Mouse (Mus musculus): ENCODE results near the gene Cerk.
A peak's percentile ranks its signal among the peaks of the same experiment; 100 is the strongest.
"Not testable (repeated sequence)": the region's sequence is repeated elsewhere in the genome, so short reads cannot be mapped to it uniquely, and the experiment has no call there.

Gene Cerk

DNA sequence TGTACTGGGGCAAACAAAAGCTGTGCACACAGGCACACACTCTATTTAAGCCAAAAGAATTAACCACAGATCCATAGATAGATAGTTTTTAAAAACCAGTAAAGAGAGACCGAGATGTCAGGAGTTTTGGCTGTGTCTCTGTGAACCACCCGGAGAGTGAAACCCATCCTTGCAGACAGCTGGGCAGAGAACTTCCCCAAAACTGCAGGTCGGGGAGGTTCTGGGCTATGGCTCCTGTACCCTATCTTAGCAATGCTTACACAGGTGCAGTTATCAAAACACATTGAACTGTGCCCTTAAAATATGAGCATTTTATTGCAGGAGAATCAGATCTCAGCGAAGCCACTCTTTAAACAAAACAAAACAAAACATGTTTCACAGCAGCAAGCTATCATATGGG, 5.5 kb downstream of the Cerk start:
- DNase-seq = no peak

DNA sequence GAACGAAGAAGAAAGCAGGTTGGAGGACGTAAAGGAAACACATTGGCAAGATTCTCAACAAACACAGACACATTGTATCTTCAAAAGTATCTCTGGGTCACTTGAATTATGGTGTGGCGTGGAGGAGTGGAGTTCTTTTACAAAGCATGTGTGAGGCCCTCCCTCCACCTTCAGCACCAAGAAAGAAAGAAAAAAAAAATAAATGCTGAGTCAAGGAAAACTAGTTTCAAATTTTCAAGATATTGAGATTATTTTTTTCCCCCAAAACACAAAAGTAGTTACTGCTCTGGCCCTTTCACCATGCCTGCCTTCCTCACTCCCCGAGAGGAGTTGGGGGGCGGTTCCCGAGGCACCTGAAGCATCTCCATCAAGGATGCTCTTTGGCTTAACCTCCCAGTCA, 7.3 kb downstream of the Cerk start:
- no peak for DNase-seq

DNA sequence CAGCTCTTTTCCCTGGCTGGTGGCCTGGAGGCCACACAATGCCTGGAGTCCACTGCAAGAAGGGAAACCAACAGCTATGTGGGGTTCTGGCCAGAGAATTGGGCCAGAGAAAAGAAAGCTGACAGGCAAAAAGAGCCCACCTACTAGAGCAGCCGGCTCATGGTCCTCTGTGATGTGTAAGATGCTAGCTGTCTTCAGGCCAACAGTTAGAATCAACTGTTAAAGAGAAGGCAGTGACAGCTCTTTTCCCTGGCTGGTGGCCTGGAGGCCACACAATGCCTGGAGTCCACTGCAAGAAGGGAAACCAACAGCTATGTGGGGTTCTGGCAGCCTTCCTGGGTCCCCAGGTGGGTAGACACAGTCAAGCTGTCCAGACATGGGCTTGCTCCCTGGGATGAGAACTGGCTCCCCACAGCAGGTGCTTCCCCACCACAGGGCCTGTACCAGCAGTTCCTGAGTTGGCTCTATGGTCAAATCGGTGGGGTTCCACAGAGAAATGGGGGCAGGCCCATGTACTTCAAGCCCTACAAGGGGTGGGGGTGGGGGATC, 8.2 kb downstream of the Cerk start:
- DNase-seq = not testable (repeated sequence)

DNA sequence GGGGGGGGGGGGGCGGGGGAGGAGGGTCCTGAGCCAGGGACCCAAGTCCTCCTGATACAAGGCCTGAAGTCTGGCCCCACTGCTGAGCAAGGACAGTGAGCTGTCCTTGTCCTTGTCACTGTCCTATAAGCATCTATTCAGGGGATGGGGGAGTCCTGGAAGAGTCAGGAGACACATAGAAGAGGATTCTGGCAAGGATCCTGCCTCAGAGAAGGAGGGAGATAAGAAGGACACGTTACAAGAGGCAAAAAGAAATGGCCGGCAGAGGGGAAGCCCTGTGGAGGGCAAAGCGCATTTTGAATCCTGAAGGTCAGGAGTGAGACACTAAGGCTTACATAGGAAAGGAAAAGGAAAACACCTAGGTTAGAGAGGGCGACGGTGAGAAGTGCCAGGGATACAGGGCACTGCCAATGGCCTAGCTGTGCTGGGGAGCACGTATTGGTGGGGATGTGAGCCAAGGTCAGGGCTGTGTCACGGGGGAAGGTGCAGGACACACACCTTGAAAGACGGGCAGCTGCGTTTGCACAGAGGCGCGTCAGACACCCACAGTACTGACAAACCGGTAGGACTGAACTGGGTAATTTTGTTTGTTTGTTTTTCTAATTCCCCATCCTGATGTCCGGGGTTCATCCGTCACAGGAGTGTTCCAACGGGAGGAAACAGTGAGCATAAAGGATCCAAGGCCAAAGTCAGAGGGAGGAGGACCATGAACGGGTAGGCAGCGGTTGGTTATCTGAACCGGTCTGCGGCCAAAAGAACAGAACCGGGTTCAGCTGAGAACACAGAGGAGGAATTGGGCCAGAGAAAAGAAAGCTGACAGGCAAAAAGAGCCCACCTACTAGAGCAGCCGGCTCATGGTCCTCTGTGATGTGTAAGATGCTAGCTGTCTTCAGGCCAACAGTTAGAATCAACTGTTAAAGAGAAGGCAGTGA, 8.9 kb downstream of the Cerk start:
- DNase-seq = no peak

DNA sequence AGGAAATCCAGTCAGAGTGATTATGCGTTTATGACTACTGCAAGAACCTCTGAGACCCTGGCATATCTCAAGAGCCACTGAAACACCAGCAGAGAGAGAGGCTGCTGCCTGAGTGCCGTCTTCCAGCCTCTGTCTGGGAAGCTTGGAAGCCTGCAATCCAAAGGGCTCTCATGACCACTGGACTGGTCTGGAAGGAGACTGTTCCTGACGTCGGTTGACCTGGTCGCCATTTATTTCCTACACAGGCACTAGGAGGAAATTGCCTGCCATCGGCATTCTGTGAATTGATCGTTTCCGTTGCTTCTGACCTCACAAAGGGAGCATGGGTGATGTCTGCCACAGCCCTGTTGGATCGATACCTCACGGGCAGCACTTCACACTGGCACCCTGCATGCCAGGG, 9.8 kb downstream of the Cerk start:
- DNase-seq = no peak

DNA sequence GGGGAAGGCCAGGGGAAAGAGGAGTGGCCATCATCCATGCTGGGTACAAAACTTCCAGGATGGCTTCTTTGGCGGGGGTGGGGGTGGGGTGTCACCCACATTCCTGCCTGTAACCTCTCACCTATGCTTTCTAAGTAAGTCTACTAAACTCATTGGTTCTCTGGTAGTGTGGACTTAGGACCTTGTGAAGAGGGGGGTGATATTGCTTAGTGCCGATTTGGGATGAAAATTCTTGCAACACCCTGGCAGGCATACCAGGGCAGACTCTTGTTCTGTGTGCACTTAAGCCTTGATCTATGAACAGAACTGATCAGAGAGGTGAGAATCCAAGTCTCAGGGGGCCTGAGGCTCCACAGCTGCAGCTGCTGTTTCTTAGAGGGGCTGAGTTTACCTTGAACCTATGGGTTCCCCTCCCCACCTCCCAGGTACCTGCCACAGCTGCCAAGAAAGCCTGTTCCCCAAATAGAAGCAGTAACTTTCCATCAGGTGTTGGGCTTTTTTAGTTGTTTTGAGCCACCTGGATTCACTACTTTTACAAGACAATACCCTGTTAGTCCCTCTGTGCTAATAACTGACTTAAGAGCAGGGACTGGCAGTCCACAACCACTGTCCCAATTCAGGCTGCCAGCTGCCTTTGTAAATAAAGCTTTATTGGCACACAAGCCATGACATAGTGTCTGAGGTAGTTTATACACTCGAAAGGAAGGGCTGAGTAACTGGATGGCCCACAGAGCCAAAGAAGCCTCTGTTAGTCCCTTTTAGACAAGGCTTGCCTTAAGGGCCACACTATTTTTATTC, 10.5 kb downstream of the Cerk start:
- no peak for DNase-seq

DNA sequence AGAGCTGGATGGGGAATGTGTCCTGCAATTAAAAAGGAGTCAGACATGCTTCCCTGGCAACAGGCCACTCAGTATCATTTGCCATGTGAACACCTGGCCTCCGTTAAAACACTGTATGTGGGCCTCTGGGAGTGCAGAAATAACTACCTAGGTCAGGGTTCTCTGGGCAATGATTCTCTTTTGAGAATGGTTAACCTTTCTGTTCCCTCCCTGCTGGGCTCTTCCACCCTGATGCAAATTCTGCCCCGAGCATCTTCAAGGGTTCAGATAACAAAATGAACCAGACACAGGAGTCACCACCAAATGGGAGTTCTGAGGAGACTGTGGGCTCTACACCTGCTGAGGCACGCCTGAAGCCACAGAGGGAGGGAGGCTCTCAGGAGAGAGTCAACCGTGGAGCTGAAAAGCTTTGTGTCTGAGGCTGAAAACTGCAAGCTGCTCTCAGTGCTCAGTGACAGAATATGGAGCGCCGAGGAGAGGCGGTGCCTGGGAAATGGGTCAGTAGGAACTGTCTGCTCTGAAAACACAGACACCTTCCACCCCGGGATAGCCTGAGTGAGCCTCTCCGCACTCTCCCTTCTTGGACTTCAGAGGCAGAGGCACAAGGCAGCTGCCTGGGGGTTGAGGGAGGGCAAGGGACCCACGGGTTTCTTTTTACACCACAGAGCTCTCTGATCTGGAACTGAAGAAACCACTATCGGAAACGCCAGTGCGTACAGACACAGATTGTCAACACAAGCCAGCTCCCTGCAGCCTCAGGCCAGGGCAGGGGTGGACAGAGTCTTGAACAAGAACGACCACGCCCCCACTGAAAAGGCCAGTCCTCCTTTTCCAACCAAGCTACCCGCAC, 12.6 kb downstream of the Cerk start:
- DNase-seq = peak in 1 of 2 experiments; percentile 60

DNA sequence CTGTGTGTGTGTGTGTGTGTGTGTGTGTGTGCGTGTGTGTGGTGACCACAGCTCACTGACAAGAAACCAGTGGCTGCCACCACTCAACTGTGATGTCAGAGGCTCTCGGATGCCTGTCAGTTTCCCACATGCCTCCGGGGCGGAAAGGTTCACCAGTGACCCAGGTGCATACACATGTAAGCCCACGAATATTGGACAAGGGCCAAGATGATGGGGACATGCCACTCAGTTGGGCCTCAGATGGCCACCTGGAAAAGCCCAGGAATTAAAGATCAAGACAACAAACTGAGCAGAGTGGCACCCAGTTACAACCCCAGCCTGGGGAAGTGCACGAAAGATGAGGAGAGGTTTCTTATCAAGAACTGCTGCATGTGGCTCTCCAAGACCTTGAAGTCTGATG, 13.4 kb downstream of the Cerk start:
- no peak for DNase-seq

DNA sequence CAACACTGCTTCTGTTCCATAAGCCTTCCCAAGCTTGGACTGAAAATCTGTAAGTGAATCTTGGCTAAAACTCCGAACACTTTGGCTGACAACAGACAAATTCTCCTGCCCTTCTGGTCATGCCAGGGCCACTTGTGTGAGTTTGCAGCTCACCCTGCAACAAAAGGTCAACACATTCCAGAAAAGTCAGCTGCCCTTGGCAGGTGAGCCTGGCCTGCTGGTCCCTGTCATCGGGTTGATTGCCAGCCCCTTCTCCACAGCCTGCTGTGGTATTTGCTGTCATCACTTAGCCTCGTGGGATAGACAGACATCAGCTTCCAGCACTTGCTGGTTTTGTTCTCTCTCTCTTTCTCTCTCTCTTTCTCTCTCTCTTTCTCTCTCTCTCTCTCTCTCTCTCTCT, 13.8 kb downstream of the Cerk start:
- DNase-seq = no peak

DNA sequence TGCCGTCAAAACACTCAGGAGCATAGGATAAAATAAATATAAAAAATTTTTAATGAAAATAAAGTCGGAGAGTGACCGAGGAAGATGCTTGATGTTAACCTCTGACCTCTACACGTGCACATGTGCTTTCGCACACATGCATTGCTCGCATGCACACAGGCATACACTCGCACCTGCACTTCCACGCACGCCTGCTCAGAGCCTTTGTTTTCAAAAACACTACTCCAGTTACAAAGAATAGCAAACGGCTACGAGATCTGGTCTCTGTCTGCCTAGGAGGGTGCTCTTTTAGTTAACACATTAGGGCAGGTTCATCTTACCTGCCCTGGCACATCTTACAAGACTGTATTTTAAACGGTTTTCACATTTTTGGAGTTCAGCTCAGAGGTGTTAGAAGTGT, 14.6 kb downstream of the Cerk start:
- DNase-seq = no peak

DNA sequence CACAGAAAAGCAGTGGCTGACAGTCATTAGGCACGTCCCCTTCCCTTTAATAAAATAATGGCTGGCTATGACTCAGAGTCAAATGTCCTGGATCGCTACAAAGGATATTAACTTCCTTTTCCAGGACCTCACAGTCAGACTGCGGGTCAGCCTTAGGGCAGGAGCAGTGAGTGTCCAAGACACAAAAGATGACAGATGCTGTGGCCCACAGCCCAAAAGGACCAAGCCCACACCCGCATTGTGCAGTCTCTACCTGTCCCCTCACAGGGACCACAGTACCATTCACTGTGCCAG, 16.2 kb downstream of the Cerk start:
- DNase-seq = no peak

DNA sequence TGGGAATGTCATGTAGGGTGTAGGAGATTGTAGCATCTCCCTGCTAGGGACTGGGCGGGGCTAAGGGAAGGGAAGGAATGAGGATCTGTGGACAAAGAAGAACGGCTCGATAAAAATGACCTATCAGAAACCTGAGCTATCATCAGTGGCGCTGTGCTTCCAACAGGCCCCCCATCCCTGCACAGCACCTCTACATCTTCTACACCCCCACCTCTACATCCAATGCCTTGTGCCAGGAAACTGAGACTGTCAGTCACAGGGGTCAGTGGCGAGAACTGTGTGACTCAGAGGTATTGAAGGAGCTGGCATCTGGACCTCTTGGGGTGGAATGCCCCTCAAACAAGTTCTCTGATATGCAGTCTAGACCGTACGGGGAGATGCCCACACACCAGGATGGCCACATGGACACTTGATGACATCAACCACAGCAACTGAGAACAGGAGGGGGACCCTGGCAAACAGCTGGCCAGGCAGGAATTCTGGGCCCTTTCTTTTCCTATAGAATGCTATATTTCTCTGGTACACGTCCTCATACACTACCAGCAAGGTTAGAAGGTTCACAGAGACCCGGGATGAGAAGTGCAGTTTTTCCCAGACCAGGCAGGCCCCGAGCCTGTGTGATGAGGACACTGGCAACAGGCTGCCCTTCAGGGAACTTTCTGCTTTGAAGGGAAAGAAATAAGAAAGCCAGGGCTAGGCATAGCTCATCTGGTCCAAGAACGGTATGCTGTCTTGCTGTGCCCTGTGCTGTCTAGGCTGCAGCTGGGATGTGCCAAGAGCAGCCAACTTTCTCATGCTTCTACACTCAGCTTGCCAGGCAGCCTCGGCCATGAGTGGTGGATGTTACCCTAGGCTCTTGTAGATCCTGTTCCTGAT, 16.8 kb downstream of the Cerk start:
- no peak for DNase-seq

DNA sequence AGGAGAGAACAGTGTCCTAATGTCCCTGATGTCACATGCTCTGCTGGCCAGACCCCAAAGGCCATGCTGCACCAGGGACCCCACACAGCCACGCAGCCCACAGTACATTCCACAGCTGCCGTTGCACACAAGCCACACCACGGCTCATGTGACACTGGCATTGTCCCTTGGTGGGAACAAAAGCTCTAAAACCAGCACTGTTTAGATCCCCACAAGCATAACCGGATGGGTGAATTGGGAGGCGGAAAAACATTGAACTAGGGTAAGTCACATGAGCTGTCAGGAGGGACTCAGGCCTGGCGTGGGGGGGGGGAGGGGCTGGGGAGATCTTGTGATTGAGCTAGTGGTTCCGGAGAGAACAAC, 17.5 kb downstream of the Cerk start:
- no peak for DNase-seq

DNA sequence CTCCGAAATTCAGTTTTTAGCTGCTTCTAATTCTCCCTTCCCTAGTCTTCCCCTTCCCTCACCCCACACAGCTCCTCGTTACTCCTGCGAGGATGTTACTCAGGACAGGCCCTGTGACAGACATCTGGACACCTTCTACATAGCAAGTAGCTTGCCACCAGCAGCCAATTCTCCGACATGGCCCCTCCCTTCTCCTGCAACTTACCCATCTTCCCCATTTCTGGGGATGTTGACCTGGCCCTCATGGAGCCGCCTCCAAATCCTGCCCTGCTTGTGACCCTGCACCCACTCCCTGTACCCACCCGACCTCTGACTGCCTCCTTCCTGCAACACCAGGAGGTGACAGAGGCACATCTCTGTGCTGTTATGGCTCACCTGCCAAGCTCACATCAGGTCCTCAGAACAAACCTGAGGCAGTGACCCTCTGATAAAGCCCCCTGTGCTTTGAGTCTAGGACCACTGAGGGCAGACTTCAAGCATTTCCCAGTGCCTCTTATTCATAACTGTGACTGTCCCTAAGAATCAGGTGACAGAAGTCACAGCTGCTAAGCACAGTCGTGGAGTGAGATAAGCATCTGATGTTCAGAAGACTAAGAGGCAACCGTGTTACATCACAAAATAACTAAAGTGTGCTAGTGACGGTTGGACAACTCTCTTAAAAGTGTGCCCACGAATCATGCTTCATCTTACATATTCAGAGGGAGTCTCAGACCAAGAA, 18.0 kb downstream of the Cerk start:
- DNase-seq = no peak

DNA sequence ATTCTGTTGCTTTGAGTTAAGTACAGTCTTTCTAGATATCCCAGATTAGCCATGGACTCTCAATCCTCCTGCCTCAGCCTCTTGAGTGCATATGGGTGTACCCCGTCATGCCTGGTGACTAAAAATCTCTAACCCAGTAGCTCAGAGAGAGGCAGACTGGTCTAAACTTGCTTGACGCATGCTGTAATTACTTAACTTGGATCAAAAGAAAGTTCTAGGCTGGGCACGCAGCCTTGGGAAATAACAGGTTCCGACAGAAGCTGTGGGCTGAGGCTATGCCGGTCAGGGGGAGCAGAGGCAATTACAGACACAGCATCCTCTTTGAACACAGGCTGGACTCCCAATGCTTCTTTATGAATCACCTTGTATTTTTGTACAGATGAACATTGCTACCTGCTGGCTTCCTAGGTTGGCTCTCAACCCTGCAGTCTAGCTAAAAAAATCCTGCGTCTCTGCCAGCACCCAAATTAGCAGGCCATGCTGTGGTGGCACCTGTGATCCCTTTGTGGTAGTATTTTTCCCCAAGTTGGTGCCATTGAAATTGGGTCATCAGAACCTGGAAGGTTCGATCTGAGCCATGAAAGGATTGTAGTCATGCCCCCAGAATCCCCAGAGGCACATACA, 18.8 kb downstream of the Cerk start:
- DNase-seq = no peak

DNA sequence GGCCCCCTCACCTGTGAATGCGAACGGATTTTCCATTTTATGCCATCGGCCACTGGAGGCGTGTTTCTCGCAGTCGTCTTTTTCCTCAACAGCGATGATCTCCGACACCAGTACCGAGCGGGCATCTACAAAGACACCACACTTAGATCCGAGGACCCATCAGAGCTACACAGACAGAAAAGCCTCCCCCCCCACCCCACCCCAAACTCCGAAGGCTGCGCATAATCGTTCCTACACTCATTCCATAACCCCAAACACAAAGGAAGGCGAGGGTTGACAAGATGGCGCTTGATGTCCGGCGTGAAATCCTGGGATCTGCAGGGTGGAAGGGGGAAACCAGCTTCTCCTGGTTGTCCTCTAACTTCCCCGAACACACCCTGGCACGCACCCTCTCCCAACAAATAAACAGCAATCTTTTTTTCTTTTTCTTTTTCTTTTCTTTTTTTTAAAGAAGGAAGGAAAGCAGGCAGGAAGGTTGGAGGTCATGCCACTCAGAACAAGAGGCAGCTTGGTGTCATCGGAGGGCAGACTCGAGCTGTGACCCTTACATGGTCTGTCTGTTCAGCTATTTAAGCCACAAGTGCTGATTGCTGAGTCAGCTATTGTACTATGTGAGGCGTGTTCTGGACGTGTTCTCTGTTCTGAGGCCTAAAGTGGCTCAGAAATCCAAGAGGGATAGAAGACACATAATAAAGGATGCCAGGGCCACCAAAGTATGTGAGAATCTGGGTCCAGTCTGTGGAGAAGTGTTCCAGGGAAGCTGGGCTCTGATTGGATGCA, 19.9 kb downstream of the Cerk start:
- DNase-seq = no peak

DNA sequence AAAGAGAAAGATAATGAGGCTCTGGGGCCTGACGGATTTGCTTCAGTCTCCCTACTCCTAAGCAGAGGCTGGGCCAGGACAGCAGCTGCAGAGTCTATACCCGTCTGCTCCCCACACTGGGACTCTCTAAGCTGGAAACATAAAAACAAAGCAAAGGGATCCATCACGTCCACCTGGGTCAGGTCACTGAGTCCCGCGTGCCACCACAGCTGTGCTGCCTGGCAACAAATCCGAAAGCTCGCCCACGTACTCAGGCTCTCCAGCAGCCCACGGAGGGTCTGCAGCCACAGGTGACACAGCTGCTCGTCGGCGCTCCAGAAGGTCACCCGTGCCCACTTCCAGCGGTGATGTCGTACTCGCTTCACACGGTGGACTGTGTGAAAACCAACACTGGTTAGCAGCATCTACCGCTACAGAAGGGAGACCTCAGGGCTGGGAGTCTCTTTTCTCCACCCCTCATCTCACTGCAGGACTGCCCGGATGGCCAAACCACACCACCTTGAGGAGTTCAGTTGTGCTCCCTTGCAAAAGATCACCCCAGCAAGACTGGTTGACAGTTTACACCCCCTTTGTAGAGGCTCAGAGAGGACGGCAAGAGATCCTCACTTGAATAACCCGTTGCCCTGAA, 21.1 kb downstream of the Cerk start:
- DNase-seq = no peak

DNA sequence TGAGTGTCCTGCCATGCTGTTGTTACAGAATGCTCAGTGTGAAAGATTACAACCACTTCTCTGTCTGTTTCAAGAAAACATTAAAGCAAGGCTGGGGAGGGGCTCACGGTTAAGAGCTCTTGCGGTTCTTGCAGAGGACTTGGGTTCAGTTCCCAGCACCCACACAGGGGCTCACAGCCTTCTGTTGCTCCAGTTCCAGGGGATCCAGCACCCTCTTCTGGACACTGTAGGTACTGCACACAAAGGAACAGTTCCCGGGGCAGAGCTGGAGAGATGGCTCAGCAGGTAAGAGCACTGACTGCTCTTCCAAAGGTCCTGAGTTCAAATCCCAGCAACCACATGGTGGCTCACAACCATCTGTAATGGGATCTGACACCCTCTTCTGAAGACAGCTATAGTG, 24.1 kb downstream of the Cerk start:
- DNase-seq = not testable (repeated sequence)

DNA sequence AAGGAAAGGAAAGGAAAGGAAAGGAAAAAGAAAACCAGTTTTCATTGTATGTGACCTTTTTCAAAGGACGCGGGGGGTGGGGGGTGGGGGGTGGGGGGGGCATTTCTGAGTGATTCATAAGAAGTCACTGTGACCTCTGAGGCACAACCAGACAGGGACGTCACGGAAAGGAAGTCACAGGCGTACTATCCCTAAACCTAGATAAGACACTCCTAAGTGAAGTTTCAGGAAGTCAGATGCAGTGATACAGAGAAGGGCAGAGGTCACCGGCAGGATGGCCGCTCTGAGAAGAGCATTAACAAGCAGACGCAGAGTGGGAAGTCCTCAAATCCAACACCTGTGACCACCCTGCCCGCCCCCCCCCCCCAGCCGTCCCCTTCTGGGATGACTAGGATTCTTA, 25.0 kb downstream of the Cerk start:
- no peak for DNase-seq

DNA sequence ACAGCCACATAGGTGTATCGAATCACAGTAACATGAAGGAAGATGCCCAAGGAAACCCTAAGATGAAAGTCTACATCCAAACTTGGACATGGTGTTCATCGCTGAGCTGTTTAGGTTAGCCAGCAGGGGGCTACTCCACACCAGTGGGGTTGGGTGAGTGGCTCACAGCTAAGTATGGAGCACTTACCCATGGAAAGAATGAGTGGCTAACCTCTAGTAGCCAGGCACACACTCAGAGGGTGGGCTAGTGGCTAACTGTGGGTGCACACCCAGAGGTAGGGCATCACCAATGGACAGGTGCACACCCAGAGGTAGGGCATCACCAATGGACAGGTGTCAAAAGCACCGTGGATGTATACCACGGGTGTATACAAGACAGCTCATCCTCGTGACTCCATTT, 26.2 kb downstream of the Cerk start:
- DNase-seq = no peak

Measured in kidney, adult 8-10 months (tissue).